Mouse (Mus musculus) heart, postnatal 4 days (tissue): ENCODE results near the gene Litaf. TPM values are rescaled to one million over a fixed set of nuclear protein-coding genes. Genes with fewer than 3 reads are reported as not detected.

ENCODE experiments used
- DNase-seq: peaks from one replicate; pipeline ENCODE4 v3.0.0; 2021
- total RNA-seq, 2 experiments: library from RNA; stranded (reverse); gene quantifications; 2 replicates each; pipeline ENCODE4 v1.2.3; 2021

Gene Litaf
- total RNA-seq, 2 experiments from 2014 or later = 50.0 to 60.4 TPM

GRCm38 (mm10) chr16:10955078-10955477 lies 110.9 kb downstream of the Litaf start:
- no peak for DNase-seq

- no peak for DNase-seq
These were observed 113.1 kb downstream of the Litaf start for GRCm38 (mm10) chr16:10952881-10953280.

- no peak for DNase-seq
These were observed 113.9 kb downstream of the Litaf start for GRCm38 (mm10) chr16:10952071-10952470.

- peak; percentile 61 for DNase-seq
These were observed 114.4 kb downstream of the Litaf start for GRCm38 (mm10) chr16:10951581-10951980.

GRCm38 (mm10) chr16:10950539-10950938 lies 115.4 kb downstream of the Litaf start:
- peak; percentile 51 for DNase-seq

GRCm38 (mm10) chr16:10947724-10948123 lies 118.2 kb downstream of the Litaf start:
- DNase-seq = no peak

GRCm38 (mm10) chr16:10945381-10946127 lies 120.4 kb downstream of the Litaf start:
- DNase-seq = no peak

- DNase-seq = no peak
These were observed 121.4 kb downstream of the Litaf start for GRCm38 (mm10) chr16:10944545-10944944.

GRCm38 (mm10) chr16:10943257-10943656 lies 122.7 kb downstream of the Litaf start:
- DNase-seq = no peak

- no peak for DNase-seq
These were observed 125.3 kb downstream of the Litaf start for GRCm38 (mm10) chr16:10940661-10941060.

GRCm38 (mm10) chr16:10939932-10940331 lies 126.0 kb downstream of the Litaf start:
- no peak for DNase-seq

GRCm38 (mm10) chr16:10937497-10937896 lies 128.5 kb downstream of the Litaf start:
- no peak for DNase-seq

GRCm38 (mm10) chr16:10936700-10937319 lies 129.1 kb downstream of the Litaf start:
- no peak for DNase-seq

- no peak for DNase-seq
These were observed 131.9 kb downstream of the Litaf start for GRCm38 (mm10) chr16:10934047-10934446.

GRCm38 (mm10) chr16:10933372-10933771 lies 132.6 kb downstream of the Litaf start:
- DNase-seq = no peak

GRCm38 (mm10) chr16:10927026-10927425 lies 138.9 kb downstream of the Litaf start:
- no peak for DNase-seq

GRCm38 (mm10) chr16:10925591-10926180 lies 140.3 kb downstream of the Litaf start:
- peak; percentile 23 for DNase-seq

GRCm38 (mm10) chr16:10923561-10923960 lies 142.4 kb downstream of the Litaf start:
- no peak for DNase-seq

- peak; percentile 35 for DNase-seq
These were observed 146.1 kb downstream of the Litaf start for GRCm38 (mm10) chr16:10919856-10920255.

- DNase-seq = no peak
These were observed 149.7 kb downstream of the Litaf start for GRCm38 (mm10) chr16:10916271-10916670.

GRCm38 (mm10) chr16:10915066-10915465 lies 150.9 kb downstream of the Litaf start:
- no peak for DNase-seq

- DNase-seq = no peak
These were observed 154.9 kb downstream of the Litaf start for GRCm38 (mm10) chr16:10911061-10911460.

GRCm38 (mm10) chr16:10910541-10910940 lies 155.4 kb downstream of the Litaf start:
- no peak for DNase-seq
